Mouse (Mus musculus): ENCODE data around the gene Mrm2.
A peak's percentile ranks its signal among the peaks of the same experiment; 100 is the strongest.

DNA sequence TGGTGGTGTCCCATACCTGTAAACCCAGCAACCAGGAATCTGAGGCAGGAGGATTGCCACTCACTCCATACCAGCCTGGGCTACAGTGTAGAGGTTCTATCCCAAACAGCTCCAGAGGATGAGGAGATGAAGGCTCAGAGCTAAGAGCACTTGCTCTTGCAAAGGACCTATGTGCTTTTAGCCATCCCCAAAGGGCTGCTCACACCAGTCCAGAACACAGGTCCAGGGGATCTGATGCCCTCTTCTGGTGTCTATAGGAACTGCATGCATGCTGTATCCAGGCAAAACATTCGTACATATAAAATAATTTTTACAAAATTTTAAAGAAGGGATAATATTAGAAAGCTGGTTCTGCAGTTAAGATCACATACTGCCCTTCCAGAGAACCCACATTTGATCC lies 5.0 kb upstream of the Mrm2 start:
- TF ChIP-seq CTCF (IDR thresholded peaks at IDR 0.05; ENCODE audit: borderline replicate concordance, insufficient read depth, low read depth, low read length) (peak; percentile 71; the same call in 1 of the 2 replicates), POLR2A (IDR thresholded peaks at IDR 0.05; ENCODE audit: borderline replicate concordance, insufficient read depth, low read length) (no peak)

Measured in cerebellum, adult 2 months (tissue).